Mouse (Mus musculus) CH12F3 (cell line): Measurements from ENCODE around the gene Acadm.

Experiments used
- in situ Hi-C: fragments of 300-500 bp; cut with MboI; formaldehyde crosslinking; loops from 2 replicates; pipeline ENCODE4 v1.14.3; 2020; ENCODE audit warnings: low sequenced_read_pairs

The Acadm gene

DNA sequence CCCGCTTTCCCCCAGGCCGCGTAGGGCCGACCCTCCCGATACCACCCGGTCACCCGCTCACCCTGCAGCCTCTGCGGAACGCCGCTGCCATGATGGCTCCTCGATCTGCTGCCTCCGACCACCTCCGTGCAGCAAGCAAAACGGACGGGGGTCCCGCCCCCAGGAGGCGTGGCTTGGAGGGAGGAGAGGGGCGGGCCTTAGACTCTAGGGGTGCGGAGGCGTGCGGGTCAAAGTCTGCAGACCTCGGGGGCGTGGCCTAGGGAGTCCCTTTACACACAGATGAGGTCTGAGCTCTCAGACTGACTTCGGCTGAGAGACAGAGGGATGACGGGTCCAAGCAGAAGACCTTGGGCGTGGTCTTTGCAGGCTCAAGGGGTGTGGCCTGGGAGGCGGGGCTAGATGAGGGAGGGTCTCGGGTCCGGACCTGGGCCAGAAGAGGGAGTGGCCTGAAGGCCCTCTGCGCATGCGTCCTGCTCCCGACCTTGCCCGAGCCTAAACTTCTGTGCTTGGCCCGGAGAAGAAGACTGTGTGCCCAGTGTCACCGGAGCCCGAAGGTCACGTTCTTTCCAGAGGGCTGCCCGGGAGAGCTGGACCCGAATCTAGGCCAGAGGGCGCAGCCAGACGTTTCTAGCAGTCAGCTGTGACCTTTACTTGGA lies at the start of gene Acadm:
TSS of gene Acadm (minus strand) at position 298 of the 656 bp plus-strand sequence.
- in situ Hi-C loops = no loop called here

- in situ Hi-C loops = no loop called here
These were observed 40.3 kb upstream of the Acadm start for GRCm38 (mm10) chr3:153984428-153985340.

GRCm38 (mm10) chr3:153980611-153981010 lies 36.2 kb upstream of the Acadm start:
- in situ Hi-C loops = no loop called here

DNA sequence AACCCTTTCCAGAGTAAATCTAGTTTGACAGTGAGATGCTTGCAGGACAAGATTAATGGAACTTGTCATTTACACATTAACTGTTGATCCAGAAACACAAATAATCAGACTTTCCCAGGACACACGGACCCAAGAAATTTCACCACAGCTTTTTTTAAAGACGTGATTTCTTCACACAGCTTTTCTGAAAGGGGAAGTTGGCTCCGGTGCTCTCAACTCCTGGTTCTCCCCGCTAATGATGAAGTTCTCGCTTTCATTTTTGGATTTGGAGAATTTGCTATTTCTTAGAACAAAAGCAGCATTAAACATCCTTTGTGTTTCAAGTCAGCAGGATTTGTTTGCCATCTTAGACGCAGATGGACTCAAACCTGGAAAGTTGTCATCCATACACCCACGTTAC lies 31.4 kb upstream of the Acadm start:
- in situ Hi-C loops = no loop called here

GRCm38 (mm10) chr3:153975060-153975459 lies 30.6 kb upstream of the Acadm start:
- in situ Hi-C loops = no loop called here

GRCm38 (mm10) chr3:153973949-153974760 lies 29.7 kb upstream of the Acadm start:
- in situ Hi-C loops = loop anchor here (25.0 kb wide), 2 partner anchors 263 to 563 kb away; no protein-coding TSS in a partner anchor

DNA sequence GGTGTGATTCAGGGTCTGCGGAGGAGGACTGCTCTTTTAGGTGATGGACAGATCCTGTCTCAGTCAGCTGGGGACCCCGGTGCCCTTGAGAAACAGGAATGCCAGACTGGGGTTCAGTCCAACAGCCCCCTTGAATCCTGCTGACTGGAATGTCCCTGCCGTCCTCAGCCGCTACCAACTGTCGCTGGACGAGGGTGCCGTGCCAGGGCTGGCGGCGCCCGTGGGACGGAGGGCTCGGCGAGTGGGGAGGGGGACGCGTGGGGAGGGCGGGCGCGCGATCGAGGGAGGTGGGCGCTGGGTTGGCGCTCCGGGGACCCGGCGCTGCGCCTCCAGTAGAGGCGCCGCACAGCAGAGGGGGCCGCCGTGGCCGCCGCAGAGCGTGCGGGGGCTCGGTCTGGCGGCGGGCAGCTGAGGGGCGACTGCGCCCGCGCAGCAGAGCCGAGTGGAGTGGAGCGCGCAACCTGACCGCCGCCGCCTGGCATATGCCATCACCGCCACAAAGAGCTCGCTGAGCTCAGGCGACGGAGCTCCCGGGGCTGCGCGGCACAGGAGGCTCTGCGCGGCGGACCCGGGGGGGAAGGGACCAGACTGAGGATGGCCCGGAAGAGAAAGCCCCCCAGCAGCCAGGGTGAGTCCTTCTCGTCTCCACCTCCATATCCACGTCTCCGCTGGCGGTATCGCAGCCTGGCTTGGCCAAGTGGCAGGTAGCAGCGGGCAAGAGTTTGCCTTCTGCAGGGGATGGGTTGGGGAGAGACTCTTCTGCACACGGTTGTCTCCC lies 28.9 kb upstream of the Acadm start, which contains the start of gene Slc44a5:
TSS of gene Slc44a5 (plus strand) at position 266 of the 778 bp plus-strand sequence.
- in situ Hi-C loops = loop anchor here (25.0 kb wide), 2 partner anchors 264 to 564 kb away; no protein-coding TSS in a partner anchor

- in situ Hi-C loops = loop anchor here (25.0 kb wide), 2 partner anchors 268 to 568 kb away; no protein-coding TSS in a partner anchor
These were observed 25.0 kb upstream of the Acadm start for GRCm38 (mm10) chr3:153969451-153969850.

- in situ Hi-C loops = loop anchor here (25.0 kb wide), 2 partner anchors 269 to 569 kb away; no protein-coding TSS in a partner anchor
These were observed 24.1 kb upstream of the Acadm start for GRCm38 (mm10) chr3:153968549-153968948.

- in situ Hi-C loops = loop anchor here (25.0 kb wide), 2 partner anchors 270 to 570 kb away; no protein-coding TSS in a partner anchor
These were observed 23.0 kb upstream of the Acadm start for GRCm38 (mm10) chr3:153967447-153967846.

- in situ Hi-C loops = loop anchor here (25.0 kb wide), 2 partner anchors 275 to 575 kb away; no protein-coding TSS in a partner anchor
These were observed 17.4 kb upstream of the Acadm start for GRCm38 (mm10) chr3:153961632-153962389.

GRCm38 (mm10) chr3:153960884-153961283 lies 16.5 kb upstream of the Acadm start:
- in situ Hi-C loops = loop anchor here (25.0 kb wide), 2 partner anchors 276 to 576 kb away; no protein-coding TSS in a partner anchor

GRCm38 (mm10) chr3:153959731-153960207 lies 15.3 kb upstream of the Acadm start:
- in situ Hi-C loops = loop anchor here (25.0 kb wide), 2 partner anchors 278 to 578 kb away; no protein-coding TSS in a partner anchor

DNA sequence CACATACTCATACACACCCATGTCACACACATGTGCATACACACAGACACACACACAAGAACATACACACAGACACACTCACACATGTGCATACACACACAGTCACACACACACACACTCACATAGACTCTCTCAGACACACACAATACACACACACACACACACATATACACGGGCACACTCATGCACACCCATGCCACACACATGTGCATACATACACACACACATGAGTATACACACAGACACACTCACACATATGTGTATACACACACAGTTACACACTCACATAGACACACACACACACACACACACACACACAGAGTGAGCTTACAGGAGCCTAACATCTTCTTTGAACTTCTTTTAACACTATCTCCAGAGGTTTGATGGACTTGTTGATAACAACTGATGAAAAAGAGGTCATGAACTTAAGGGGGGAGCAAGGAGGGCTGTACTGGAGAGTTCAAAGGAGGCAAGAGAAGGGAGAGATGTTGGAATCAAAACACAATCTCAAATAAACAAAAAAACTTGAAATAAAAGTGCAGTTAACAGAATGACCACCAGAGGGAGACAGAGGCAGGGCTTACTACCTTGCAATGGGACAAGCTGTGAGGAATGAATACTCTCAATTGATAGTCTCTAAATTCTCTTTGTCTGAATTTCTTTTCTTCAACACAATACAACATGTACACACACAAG lies 14.8 kb upstream of the Acadm start:
- in situ Hi-C loops = loop anchor here (25.0 kb wide), 2 partner anchors 278 to 578 kb away; no protein-coding TSS in a partner anchor

GRCm38 (mm10) chr3:153957916-153958315 lies 13.5 kb upstream of the Acadm start:
- in situ Hi-C loops = loop anchor here (25.0 kb wide), 2 partner anchors 279 to 579 kb away; no protein-coding TSS in a partner anchor

GRCm38 (mm10) chr3:153948176-153948575 lies 3.7 kb upstream of the Acadm start:
- in situ Hi-C loops = no loop called here

DNA sequence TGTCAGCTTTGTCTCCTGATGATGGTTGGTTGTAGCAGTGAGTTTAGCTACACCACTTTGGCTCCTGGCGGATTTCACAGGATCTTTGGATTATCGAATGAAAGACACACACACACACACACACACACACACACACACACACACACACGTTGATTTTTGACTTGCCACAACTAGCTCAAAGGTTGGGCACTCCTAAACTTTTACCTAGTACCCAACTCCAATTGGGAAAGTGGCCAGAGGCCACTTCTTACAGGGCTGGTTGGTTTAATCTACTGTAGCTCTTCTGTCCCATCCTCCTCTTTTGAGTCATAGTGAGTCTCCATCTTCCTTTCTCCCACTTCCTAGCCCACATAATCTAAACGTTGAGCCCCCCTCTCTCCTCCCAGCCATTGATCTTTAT lies 2.8 kb upstream of the Acadm start:
- in situ Hi-C loops = no loop called here

- in situ Hi-C loops = no loop called here
These were observed 514 bp downstream of the Acadm start for GRCm38 (mm10) chr3:153943901-153944334.
